Mouse (Mus musculus) heart, postnatal 0 days (tissue): ENCODE data around the gene Tff3. TPM values are rescaled to one million over a fixed set of nuclear protein-coding genes. Genes with fewer than 3 reads are reported as not detected.

Experiments
- ATAC-seq: fragments of 200-750 bp; cut with Nextera tagmentation; 2 replicates; pipeline ENCODE4 v1.8.0; 2017; ENCODE audit warnings: low read depth, moderate number of reproducible peaks, moderate library complexity; ENCODE audit not compliant: insufficient read depth
- DNase-seq: peaks from one replicate; pipeline ENCODE4 v3.0.0-alpha.2; 2016; ENCODE audit warnings: low spot score
- H3K27ac ChIP-seq: fragments of 300-500 bp; sonication (generic); 2 replicates; pipeline ENCODE4 v1.5.1; 2014; ENCODE audit warnings: low read depth, mild to moderate bottlenecking
- H3K27me3 ChIP-seq: fragments of 300-500 bp; sonication (generic); 2 replicates; pipeline ENCODE4 v1.6.1; 2014; ENCODE audit warnings: low read length, mixed read lengths; ENCODE audit not compliant: control insufficient read depth, insufficient read depth
- H3K36me3 ChIP-seq: fragments of 300-500 bp; sonication (generic); replicated peaks from 2 replicates; pipeline ENCODE4 v1.6.1; 2014; ENCODE audit warnings: low read length, mixed read lengths; ENCODE audit not compliant: control insufficient read depth, insufficient read depth
- H3K4me1 ChIP-seq: fragments of 300-500 bp; sonication (generic); 2 replicates; pipeline ENCODE4 v1.6.1; 2014; ENCODE audit warnings: antibody characterized with exemption; ENCODE audit not compliant: control insufficient read depth, insufficient read depth
- H3K4me2 ChIP-seq: fragments of 300-500 bp; sonication (generic); 2 replicates; pipeline ENCODE4 v1.6.1; 2014; ENCODE audit warnings: low read depth, mild to moderate bottlenecking, low read length, moderate library complexity
- H3K4me3 ChIP-seq: fragments of 300-500 bp; sonication (generic); 2 replicates; pipeline ENCODE4 v1.5.1; 2014; ENCODE audit warnings: low read depth, low read length
- H3K9ac ChIP-seq: fragments of 300-500 bp; sonication (generic); replicated peaks from 2 replicates; pipeline ENCODE4 v1.6.1; 2014; ENCODE audit warnings: low read depth, low read length, mixed read lengths
- H3K9me3 ChIP-seq: fragments of 300-500 bp; sonication (generic); replicated peaks from 2 replicates; pipeline ENCODE4 v1.6.1; 2016; ENCODE audit warnings: low read length; ENCODE audit not compliant: control insufficient read depth
- CTCF ChIP-seq: IDR thresholded peaks from 2 replicates; pipeline ENCODE4 v1.5.1; 2016; ENCODE audit warnings: antibody characterized with exemption, control low read depth, low read depth
- EP300 ChIP-seq: IDR thresholded peaks from 2 replicates; pipeline ENCODE4 v1.6.1; 2016; ENCODE audit warnings: antibody characterized with exemption, low read depth
- WGBS: fragments of 180-500 bp; shearing (Covaris S2); extraction: QIAGEN DNeasy Blood & Tissue Kit; methylation state at CpG from one replicate; pipeline ENCODE4 v1.1.7; 2014; 5-methylcytosine and 5-hydroxymethylcytosine counted together
- polyA plus RNA-seq: library from polyadenylated mRNA; unstranded; fragments of >200 nt; fragmentation: Nextera tagmentation; extraction: Ambion mirVana; gene quantifications from 2 replicates; pipeline ENCODE4 v1.2.1, GENCODE M21; 2015
- total RNA-seq: library from RNA; depleted of rRNA; stranded (reverse); fragments of >200 nt; gene quantifications from 2 replicates; pipeline ENCODE4 v1.2.3, GENCODE M21; 2014; ENCODE audit warnings: low replicate concordance

Gene Tff3
- total and polyA plus RNA-seq, 2 experiments from 2014 or later: not detected

- ATAC-seq (no peak), DNase-seq (no peak)
- H3K36me3 ChIP-seq: peaks cover 8% of the 10 kb centered on the region; the same call in 1 of the 2 replicates
- H3K4me1 ChIP-seq: no peaks in the 10 kb centered on the region
- H3K27ac ChIP-seq: no peak overlapping the region
- H3K4me2 ChIP-seq: no peak overlapping the region
- H3K27me3 ChIP-seq: no peaks in the 10 kb centered on the region
- no peaks in the 10 kb centered on the region for H3K9me3 ChIP-seq
- TF ChIP-seq EP300 (no peak), CTCF (no peak)
- 86% methylated on average over 8 of the region's 8 CpGs for WGBS
- no peak overlapping the region for H3K9ac ChIP-seq
- H3K4me3 ChIP-seq: no peak overlapping the region
Observed at GRCm38 (mm10) chr17:31103823-31104222, 25.6 kb downstream of the Tff3 start.

GRCm38 (mm10) chr17:31103007-31103570 is 26.4 kb downstream of the Tff3 start:
- Histone ChIP-seq H3K27ac (no peak overlapping the region), H3K4me1 (no peaks in the 10 kb centered on the region), H3K4me2 (no peak overlapping the region), H3K36me3 (peaks cover under 1% of the 10 kb centered on the region; the same call in 1 of the 2 replicates), H3K9me3 (no peaks in the 10 kb centered on the region), H3K27me3 (no peaks in the 10 kb centered on the region), H3K9ac (no peak overlapping the region), H3K4me3 (no peak overlapping the region)
- TF ChIP-seq EP300: no peak
- no peak for TF ChIP-seq CTCF
- DNase-seq (no peak), ATAC-seq (no peak)
- 81% methylated on average over 8 of the region's 8 CpGs for WGBS

- H3K27ac ChIP-seq: no peak overlapping the region
- ATAC-seq (no peak), DNase-seq (no peak)
- H3K4me2 ChIP-seq: no peak overlapping the region
- H3K9me3 ChIP-seq: no peaks in the 10 kb centered on the region
- peaks cover 5% of the 10 kb centered on the region for H3K36me3 ChIP-seq
- H3K4me1 ChIP-seq: no peaks in the 10 kb centered on the region
- H3K27me3 ChIP-seq: no peaks in the 10 kb centered on the region
- no peak overlapping the region for H3K9ac ChIP-seq
- TF ChIP-seq CTCF (no peak), EP300 (no peak)
- WGBS: 56% methylated on average over 5 of the region's 5 CpGs
- no peak overlapping the region for H3K4me3 ChIP-seq
Observed at GRCm38 (mm10) chr17:31098788-31099187, 30.7 kb downstream of the Tff3 start.

GRCm38 (mm10) chr17:31096893-31097292 is 32.6 kb downstream of the Tff3 start:
- ATAC-seq (no peak), DNase-seq (no peak)
- Histone ChIP-seq H3K4me2 (no peak overlapping the region), H3K4me1 (no peaks in the 10 kb centered on the region), H3K9ac (no peak overlapping the region), H3K36me3 (peaks cover 5% of the 10 kb centered on the region), H3K27ac (no peak overlapping the region), H3K27me3 (no peaks in the 10 kb centered on the region), H3K4me3 (no peak overlapping the region), H3K9me3 (no peaks in the 10 kb centered on the region)
- TF ChIP-seq EP300 (no peak), CTCF (no peak)
- WGBS: 96% methylated on average over 2 of the region's 2 CpGs

- Histone ChIP-seq H3K4me2 (no peak overlapping the region), H3K9me3 (no peaks in the 10 kb centered on the region), H3K27ac (no peak overlapping the region), H3K27me3 (no peaks in the 10 kb centered on the region), H3K4me1 (peaks cover 5% of the 10 kb centered on the region; the same call in 1 of the 2 replicates), H3K4me3 (no peak overlapping the region), H3K36me3 (peaks cover 5% of the 10 kb centered on the region), H3K9ac (no peak overlapping the region)
- DNase-seq (no peak), ATAC-seq (no peak)
- WGBS: 82% methylated on average over 7 of the region's 7 CpGs
- TF ChIP-seq EP300 (no peak), CTCF (no peak)
Observed at GRCm38 (mm10) chr17:31095570-31095969, 33.9 kb downstream of the Tff3 start.

GRCm38 (mm10) chr17:31094781-31095180 is 34.7 kb downstream of the Tff3 start:
- Histone ChIP-seq H3K4me3 (no peak overlapping the region), H3K27me3 (no peaks in the 10 kb centered on the region), H3K4me1 (peaks cover 8% of the 10 kb centered on the region; the same call in 1 of the 2 replicates), H3K36me3 (peaks cover 5% of the 10 kb centered on the region), H3K9ac (no peak overlapping the region), H3K4me2 (no peak overlapping the region), H3K27ac (no peak overlapping the region), H3K9me3 (no peaks in the 10 kb centered on the region)
- no peak for TF ChIP-seq CTCF
- TF ChIP-seq EP300: no peak
- 70% methylated on average over 5 of the region's 5 CpGs for WGBS
- no peak for ATAC-seq
- no peak for DNase-seq
